Mouse (Mus musculus) layer of hippocampus, adult 2 months (tissue): ENCODE measurements around the gene Spata3. TPM values are rescaled to one million over a fixed set of nuclear protein-coding genes. Genes with fewer than 3 reads are reported as not detected.
"Not testable (repeated sequence)": the region's sequence is repeated elsewhere in the genome, so short reads cannot be mapped to it uniquely, and the experiment has no call there.

ENCODE experiments used
- DNase-seq, 2 experiments: peaks; one replicate each; pipeline ENCODE4 v3.0.0; 2022; ENCODE audit warnings: low spot score in 2 of 2
- H3K27ac ChIP-seq: fragments of 200-600 bp; 2 replicates; pipeline ENCODE4 v1.8.1; 2022
- H3K4me3 ChIP-seq: fragments of 200-600 bp; 2 replicates; pipeline ENCODE4 v1.8.1; 2022; ENCODE audit warnings: mild to moderate bottlenecking
- CTCF ChIP-seq: fragments of 200-600 bp; conservative IDR thresholded peaks from 2 replicates; pipeline ENCODE4 v1.8.1; 2022; ENCODE audit warnings: antibody characterized with exemption, mild to moderate bottlenecking, moderate library complexity
- total RNA-seq, 2 experiments: library from RNA; stranded (reverse); gene quantifications; 2 replicates each; pipeline ENCODE4 v1.2.3; 2021

Gene Spata3
- total RNA-seq, 2 experiments from 2014 or later, result 1.2 TPM

DNA sequence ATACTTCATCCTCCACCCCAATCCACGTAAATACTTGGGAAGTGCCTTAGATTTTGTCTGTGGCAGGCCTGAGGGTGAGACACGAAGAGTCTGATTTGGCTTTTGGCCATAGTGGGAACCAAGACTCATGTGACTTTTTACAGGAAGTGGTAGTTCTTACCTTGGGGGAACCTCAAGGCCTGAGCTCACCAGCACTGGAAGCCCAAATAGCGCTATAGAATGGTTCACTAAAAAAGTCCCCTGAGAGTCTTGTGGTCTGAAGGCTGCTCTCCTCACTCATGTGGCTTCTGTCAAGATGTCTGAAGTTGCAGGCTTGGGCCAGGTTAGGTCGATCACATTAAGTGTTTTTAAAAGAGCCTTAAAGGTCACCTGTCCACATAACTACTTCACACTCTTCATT is 18.6 kb upstream of the Spata3 start:
- Histone ChIP-seq H3K27ac (no peak overlapping the region), H3K4me3 (no peak overlapping the region)
- no peak for DNase-seq
- TF ChIP-seq CTCF, result no peak

- H3K27ac ChIP-seq, result no peak overlapping the region
- DNase-seq, result no peak
Observed at GRCm38 (mm10) chr1:85999853-86000570, 16.6 kb upstream of the Spata3 start.

GRCm38 (mm10) chr1:86005540-86005939 is 11.1 kb upstream of the Spata3 start:
- H3K27ac ChIP-seq, result no peak overlapping the region
- H3K4me3 ChIP-seq, result no peak overlapping the region
- TF ChIP-seq CTCF, result no peak
- DNase-seq, result no peak

More at GRCm38 (mm10) chr1:85999853-86000570, 16.6 kb upstream of the Spata3 start:
- no peak for TF ChIP-seq CTCF
- no peak overlapping the region for H3K4me3 ChIP-seq

- TF ChIP-seq CTCF, result no peak
- H3K4me3 ChIP-seq, result no peak overlapping the region
- H3K27ac ChIP-seq, result no peak overlapping the region
- no peak for DNase-seq
Observed at GRCm38 (mm10) chr1:86006040-86006439, 10.6 kb upstream of the Spata3 start.

DNA sequence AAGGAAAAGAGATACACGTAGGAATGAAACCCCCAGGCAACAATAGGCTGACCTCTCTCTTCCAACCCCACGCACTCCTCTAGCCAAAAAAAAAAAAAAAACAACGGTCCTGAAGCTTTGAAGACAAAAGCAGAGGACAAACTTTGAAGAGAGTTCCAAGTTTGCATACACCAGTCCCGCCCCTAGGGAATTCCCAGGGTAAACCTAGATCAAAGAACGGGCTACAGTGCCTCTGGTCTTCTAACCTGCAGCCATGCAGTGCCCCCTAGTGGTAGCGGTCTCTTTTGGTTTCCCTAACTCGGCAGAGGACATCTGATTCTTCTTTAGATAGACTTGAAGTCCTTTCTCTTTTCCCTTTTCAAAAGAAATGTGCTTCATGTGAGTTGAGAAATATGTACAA is 8.8 kb upstream of the Spata3 start:
- peak; percentile 85 to 97 for DNase-seq
- no peak overlapping the region for H3K27ac ChIP-seq
- H3K4me3 ChIP-seq, result no peak overlapping the region
- TF ChIP-seq CTCF, result peak; percentile 90

GRCm38 (mm10) chr1:86015758-86016157 is 858 bp upstream of the Spata3 start:
- not testable (repeated sequence) for H3K27ac ChIP-seq, H3K4me3 ChIP-seq, DNase-seq

- Histone ChIP-seq H3K27ac (peak overlapping the region; percentile 92), H3K4me3 (peak overlapping the region; percentile 61)
- TF ChIP-seq CTCF, result peak; percentile 75
- peak; percentile 49 to 62 for DNase-seq
Observed at GRCm38 (mm10) chr1:86018235-86019055, 1.8 kb downstream of the Spata3 start.

DNA sequence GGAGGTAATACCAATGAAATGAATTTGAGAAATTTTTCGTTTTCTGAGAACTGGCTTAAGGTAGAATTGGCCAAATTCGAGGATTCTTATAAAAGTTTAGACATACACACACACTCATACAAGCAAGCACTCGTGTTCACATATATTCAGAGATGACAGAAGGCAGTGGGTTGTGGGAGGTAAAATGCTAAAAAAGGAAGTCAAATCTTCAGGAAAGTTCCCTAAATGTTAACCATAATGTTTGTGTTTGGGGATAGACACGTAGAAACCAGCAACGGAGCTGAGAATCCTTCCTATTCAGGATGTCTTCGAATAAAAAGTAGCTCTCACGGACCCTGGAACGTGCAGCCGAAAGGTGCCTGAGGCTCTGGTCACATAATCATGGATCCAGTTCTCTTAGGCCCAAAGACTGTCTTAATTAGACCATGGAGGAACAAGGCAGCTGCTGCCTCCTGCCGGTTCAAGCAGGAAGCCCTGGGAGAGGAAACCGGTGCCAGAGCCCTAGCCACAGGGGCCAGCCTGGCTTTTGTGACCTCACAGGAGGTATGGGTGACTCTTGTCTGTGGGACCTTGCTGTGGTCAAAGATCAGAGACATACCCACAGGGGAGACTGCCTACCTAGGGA is 4.9 kb downstream of the Spata3 start:
- no peak overlapping the region for H3K27ac ChIP-seq

DNA sequence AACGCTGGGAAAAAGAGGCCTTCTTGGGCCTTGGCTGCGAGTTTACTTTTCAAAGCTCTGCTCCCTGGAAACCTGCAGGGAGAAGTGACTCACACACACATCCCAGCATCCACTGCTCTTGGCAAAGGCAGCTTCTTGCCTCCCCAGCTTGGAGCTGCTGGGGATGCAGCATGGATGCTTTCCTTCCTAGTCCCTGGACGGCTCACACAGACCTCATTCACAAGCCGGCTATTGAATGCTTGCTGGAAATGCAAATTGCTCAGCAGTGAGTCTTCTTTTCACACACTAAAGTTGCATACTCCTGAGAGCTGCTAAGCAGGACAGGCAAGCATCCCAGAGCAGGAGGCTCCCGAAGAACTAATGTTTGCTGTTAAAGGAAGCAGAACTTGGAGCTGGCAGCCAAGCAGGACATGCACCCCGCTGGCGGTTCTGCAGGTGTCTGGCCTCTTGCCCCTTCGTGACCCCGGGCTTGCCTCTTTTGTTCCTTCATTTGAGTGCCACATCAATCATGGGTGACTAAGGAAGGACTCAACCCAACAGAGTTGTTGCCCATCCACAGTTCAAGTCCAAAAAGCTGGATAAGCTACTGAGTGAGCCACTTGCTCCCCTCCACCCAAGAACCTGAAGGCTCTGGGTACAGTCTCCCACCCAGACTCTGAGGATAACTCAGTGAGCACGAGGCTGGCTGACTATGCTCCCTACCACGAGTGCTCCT is 15.8 kb downstream of the Spata3 start:
- TF ChIP-seq CTCF, result no peak
- peak; percentile 63 to 88 for DNase-seq
- H3K27ac ChIP-seq, result peak overlapping the region; percentile 91
- no peak overlapping the region for H3K4me3 ChIP-seq

More for the DNA sequence above, 4.9 kb downstream of the Spata3 start:
- H3K4me3 ChIP-seq, result no peak overlapping the region
- no peak for DNase-seq
- TF ChIP-seq CTCF, result peak; percentile 67

GRCm38 (mm10) chr1:86038191-86038951 is 21.8 kb downstream of the Spata3 start:
- no peak overlapping the region for H3K4me3 ChIP-seq
- no peak for DNase-seq
- H3K27ac ChIP-seq, result peak overlapping the region; percentile 80
- no peak for TF ChIP-seq CTCF

GRCm38 (mm10) chr1:86040131-86040530 is 23.5 kb downstream of the Spata3 start:
- Histone ChIP-seq H3K4me3 (no peak overlapping the region), H3K27ac (no peak overlapping the region)
- TF ChIP-seq CTCF, result no peak
- DNase-seq, result no peak

GRCm38 (mm10) chr1:86040817-86041216 is 24.2 kb downstream of the Spata3 start:
- Histone ChIP-seq H3K4me3 (no peak overlapping the region), H3K27ac (no peak overlapping the region)
- no peak for DNase-seq
- TF ChIP-seq CTCF, result no peak
